Mouse (Mus musculus) liver, embryonic 14.5 days (tissue): ENCODE measurements around the gene Pced1b.

Experiments
- CTCF ChIP-seq: IDR thresholded peaks from 2 replicates; pipeline ENCODE4 v1.5.1; 2016; ENCODE audit warnings: antibody characterized with exemption, low read depth, control low read depth
- EP300 ChIP-seq: IDR thresholded peaks from 2 replicates; pipeline ENCODE4 v1.6.1; 2016; ENCODE audit warnings: antibody characterized with exemption, low read depth

GRCm38 (mm10) chr15:97307935-97308334, 61.0 kb downstream of the Pced1b start:
- TF ChIP-seq CTCF (no peak), EP300 (no peak)
